9 mouse cellular contexts compared by ENCODE assay signal in genomic region chr6:54917523-54917922, GRCm38 (mm10). TPM values are rescaled to one million over a fixed set of nuclear protein-coding genes. Genes with fewer than 3 reads are reported as not detected.
DNase-seq lines count a peak whose midpoint lies in the region; ATAC-seq and TF ChIP-seq lines count a peak whose summit lies in the region.
"Had no signal": no experiment of that assay in that cellular context is flagged by ENCODE, and none has a peak within 500 bp of the region (broad histone marks: within the 10 kb centered on the region; RNA-seq: fewer than 3 reads in every experiment).

No protein-coding gene starts in this region.

- H3K27ac ChIP-seq in testis, adult 2 months (ENCODE audit: control insufficient read depth, insufficient read depth, low read depth, low read length): no peak overlapping the region
- H3K27ac ChIP-seq in embryonic facial prominence, embryonic 14.5 days (replicated peaks; ENCODE audit: low read depth, low read length): no peak overlapping the region
- no peak overlapping the region for H3K27ac ChIP-seq in limb, embryonic 11.5 days (replicated peaks; ENCODE audit: low read depth, low read length)
- H3K27ac ChIP-seq in forebrain, embryonic 16.5 days (ENCODE audit: low read length): no peak overlapping the region
- H3K27ac ChIP-seq: heart, embryonic 15.5 days had no signal

- TF ChIP-seq POLR2A in testis, adult 2 months (IDR thresholded peaks at IDR 0.05; ENCODE audit: control insufficient read depth, low read depth, low read length): no peak

- no peaks in the 10 kb centered on the region for H3K27me3 ChIP-seq in testis, adult 2 months (ENCODE audit: control insufficient read depth, insufficient read depth, low read length)
- no peaks in the 10 kb centered on the region for H3K27me3 ChIP-seq in embryonic facial prominence, embryonic 14.5 days (replicated peaks; ENCODE audit: control insufficient read depth, insufficient read depth, low read length)
- no peaks in the 10 kb centered on the region for H3K27me3 ChIP-seq in limb, embryonic 11.5 days (ENCODE audit: control insufficient read depth, insufficient read depth, low read length)
- H3K27me3 ChIP-seq in forebrain, embryonic 16.5 days (replicated peaks; ENCODE audit: control insufficient read depth, insufficient read depth, low read length): no peaks in the 10 kb centered on the region
- H3K27me3 ChIP-seq: heart, embryonic 15.5 days had no signal

- H3K9ac ChIP-seq in embryonic facial prominence, embryonic 14.5 days (ENCODE audit: low read depth, low read length): no peak overlapping the region
- H3K9ac ChIP-seq in limb, embryonic 11.5 days (ENCODE audit: low read length): no peak overlapping the region
- H3K9ac ChIP-seq in forebrain, embryonic 16.5 days (replicated peaks; ENCODE audit: low read depth, low read length): no peak overlapping the region
- H3K9ac ChIP-seq: heart, embryonic 15.5 days had no signal

- DNase-seq in testis, postnatal 14 days (ENCODE audit: low spot score): no peak
- peak; percentile 65 for DNase-seq in adrenal gland, adult 2 months
- peak; percentile 60 for DNase-seq in embryonic facial prominence, embryonic 14.5 days (ENCODE audit: low spot score)
- DNase-seq in limb, embryonic 11.5 days (ENCODE audit: low spot score): peak; percentile 66
- peak; percentile 9 for DNase-seq in retina, postnatal 7 days (ENCODE audit: low read depth, low spot score)

- no peaks in the 10 kb centered on the region for H3K4me1 ChIP-seq in testis, adult 2 months (ENCODE audit: control insufficient read depth, insufficient read depth, low read length)
- no peaks in the 10 kb centered on the region for H3K4me1 ChIP-seq in embryonic facial prominence, embryonic 14.5 days (ENCODE audit: control insufficient read depth, insufficient read depth, low read length)
- no peaks in the 10 kb centered on the region for H3K4me1 ChIP-seq in limb, embryonic 11.5 days (ENCODE audit: control insufficient read depth, insufficient read depth, low read length)
- no peaks in the 10 kb centered on the region for H3K4me1 ChIP-seq in forebrain, embryonic 16.5 days (replicated peaks; ENCODE audit: control insufficient read depth, insufficient read depth, low read length)
- H3K4me1 ChIP-seq: heart, embryonic 15.5 days had no signal

- H3K4me3 ChIP-seq in testis, adult 2 months (ENCODE audit: control insufficient read depth, low read depth, low read length): no peak overlapping the region
- no peak overlapping the region for H3K4me3 ChIP-seq in embryonic facial prominence, embryonic 14.5 days (ENCODE audit: low read depth, low read length)
- no peak overlapping the region for H3K4me3 ChIP-seq in limb, embryonic 11.5 days (ENCODE audit: low read depth, low read length)
- no peak overlapping the region for H3K4me3 ChIP-seq in forebrain, embryonic 16.5 days (replicated peaks; ENCODE audit: low read length)
- H3K4me3 ChIP-seq: heart, embryonic 15.5 days had no signal

- peak; percentile 21; the same call in 1 of the 2 replicates for TF ChIP-seq CTCF in testis, adult 2 months (IDR thresholded peaks at IDR 0.05; ENCODE audit: control insufficient read depth, insufficient read depth, insufficient replicate concordance, low read depth, low read length)

- WGBS in embryonic facial prominence, embryonic 14.5 days: 29% methylated on average over 4 of the region's 4 CpGs
- 43% methylated on average over 4 of the region's 4 CpGs for WGBS in limb, embryonic 11.5 days
- WGBS in forebrain, embryonic 16.5 days: 48% methylated on average over 4 of the region's 4 CpGs

- H3K9me3 ChIP-seq in embryonic facial prominence, embryonic 14.5 days (ENCODE audit: control insufficient read depth, low read length): no peaks in the 10 kb centered on the region
- no peaks in the 10 kb centered on the region for H3K9me3 ChIP-seq in limb, embryonic 11.5 days (ENCODE audit: control insufficient read depth, low read length)
- H3K9me3 ChIP-seq in forebrain, embryonic 16.5 days (ENCODE audit: control insufficient read depth, low read length): no peaks in the 10 kb centered on the region
- H3K9me3 ChIP-seq: heart, embryonic 15.5 days had no signal

- no peaks in the 10 kb centered on the region for H3K36me3 ChIP-seq in testis, adult 2 months (ENCODE audit: control insufficient read depth, insufficient read depth, low read length)
- H3K36me3 ChIP-seq in embryonic facial prominence, embryonic 14.5 days (ENCODE audit: control insufficient read depth, insufficient read depth, low read length): no peaks in the 10 kb centered on the region
- no peaks in the 10 kb centered on the region for H3K36me3 ChIP-seq in limb, embryonic 11.5 days (ENCODE audit: control insufficient read depth, insufficient read depth, low read length)
- H3K36me3 ChIP-seq in forebrain, embryonic 16.5 days (ENCODE audit: control insufficient read depth, insufficient read depth): no peaks in the 10 kb centered on the region
- H3K36me3 ChIP-seq: heart, embryonic 15.5 days had no signal

- ATAC-seq in embryonic facial prominence, embryonic 14.5 days (ENCODE audit: low read depth): no peak
- peak; percentile 77 for ATAC-seq in inflammation-experienced regulatory T-cells, adult 6 months
- no peak for ATAC-seq in limb, embryonic 11.5 days (ENCODE audit: insufficient number of reproducible peaks, low FRiP score, low TSS enrichment, low read depth)
- no peak for ATAC-seq in forebrain, embryonic 16.5 days

- no peak overlapping the region for H3K4me2 ChIP-seq in embryonic facial prominence, embryonic 14.5 days (ENCODE audit: low read depth, low read length)
- H3K4me2 ChIP-seq in limb, embryonic 11.5 days (ENCODE audit: low read depth, severe bottlenecking): no peak overlapping the region
- H3K4me2 ChIP-seq in forebrain, embryonic 16.5 days (ENCODE audit: low read length): no peak overlapping the region
- H3K4me2 ChIP-seq: heart, embryonic 15.5 days had no signal

RNA-seq across cellular contexts. Expression of gene Nod1, which starts 54.9 kb away (rescaled TPM):
- 0.88 and 1.3 TPM in 2 replicates for polyA plus RNA-seq in testis, adult 2 months (2012; rRNA removed)
- 10 to 100 TPM in 1 of 2 experiments, 1 to 10 TPM in 1; 9.2 to 13.1 TPM for total RNA-seq in adrenal gland, adult 2 months (2021)
- 24.8 and 28.8 TPM in 2 replicates for polyA plus RNA-seq in adrenal gland, adult 2 months (2012; rRNA removed)
- polyA plus RNA-seq in embryonic facial prominence, embryonic 14.5 days (2014; fragmentation: Nextera tagmentation; extraction: Ambion mirVana): 7.5 and 7.8 TPM in 2 replicates
- polyA plus RNA-seq in inflammation-experienced regulatory T-cells, adult 6 months (2017; shearing (Covaris generic)): 10 to 100 TPM in 2 of 3 experiments, 1 to 10 TPM in 1; 9.7 to 14.2 (median 11.4) TPM
- polyA plus RNA-seq in limb, embryonic 11.5 days (2014; fragmentation: Nextera tagmentation; extraction: Ambion mirVana): 2.2 and 2.4 TPM in 2 replicates
- 2.3 and 2.5 TPM in 2 replicates for polyA plus RNA-seq in forebrain, embryonic 16.5 days (2015; fragmentation: Nextera tagmentation; extraction: Ambion mirVana)
